Mouse (Mus musculus) heart, embryonic 13.5 days (tissue): Measurements from ENCODE around the gene Mnd1. TPM values are rescaled to one million over a fixed set of nuclear protein-coding genes. Genes with fewer than 3 reads are reported as not detected.
A peak's percentile ranks its signal among the peaks of the same experiment; 100 is the strongest.

Experiments used
- ATAC-seq: fragments of 200-750 bp; cut with Nextera tagmentation; 2 replicates; pipeline ENCODE4 v1.8.0; 2017; ENCODE audit warnings: moderate TSS enrichment; ENCODE audit not compliant: insufficient number of reproducible peaks, low FRiP score, low TSS enrichment; ENCODE audit errors: extremely low read depth
- H3K27ac ChIP-seq: fragments of 300-500 bp; sonication (generic); replicated peaks from 2 replicates; pipeline ENCODE4 v1.5.1; 2015; ENCODE audit warnings: moderate library complexity, mild to moderate bottlenecking, inconsistent platforms
- H3K27me3 ChIP-seq: fragments of 300-500 bp; sonication (generic); replicated peaks from 2 replicates; pipeline ENCODE4 v1.6.1; 2015; ENCODE audit warnings: mild to moderate bottlenecking, inconsistent platforms
- H3K36me3 ChIP-seq: fragments of 300-500 bp; sonication (generic); 2 replicates; pipeline ENCODE4 v1.6.1; 2015; ENCODE audit warnings: mild to moderate bottlenecking, inconsistent platforms
- H3K4me1 ChIP-seq: fragments of 300-500 bp; sonication (generic); 2 replicates; pipeline ENCODE4 v1.6.1; 2015; ENCODE audit warnings: inconsistent platforms
- H3K4me2 ChIP-seq: fragments of 300-500 bp; sonication (generic); 2 replicates; pipeline ENCODE4 v1.6.1; 2015; ENCODE audit warnings: inconsistent platforms, mild to moderate bottlenecking, moderate library complexity
- H3K4me3 ChIP-seq: fragments of 300-500 bp; sonication (generic); 2 replicates; pipeline ENCODE4 v1.5.1; 2015; ENCODE audit warnings: moderate library complexity, mild to moderate bottlenecking, inconsistent platforms
- H3K9ac ChIP-seq: fragments of 300-500 bp; sonication (generic); 2 replicates; pipeline ENCODE4 v1.6.1; 2015; ENCODE audit warnings: inconsistent platforms, mild to moderate bottlenecking, moderate library complexity
- H3K9me3 ChIP-seq: fragments of 300-500 bp; sonication (generic); 2 replicates; pipeline ENCODE4 v1.6.1; 2016; ENCODE audit warnings: inconsistent platforms
- WGBS: fragments of 180-500 bp; shearing (Covaris S2); methylation state at CpG from one replicate; pipeline ENCODE4 v1.1.7; 2015; ENCODE audit warnings: mixed read lengths; 5-methylcytosine and 5-hydroxymethylcytosine counted together
- polyA plus RNA-seq: library from polyadenylated mRNA; unstranded; fragments of >200 nt; fragmentation: Nextera tagmentation; extraction: Ambion mirVana; gene quantifications from 2 replicates; pipeline ENCODE4 v1.2.1, GENCODE M21; 2015

The Mnd1 gene
- polyA plus RNA-seq, 1 experiment from 2014 or later = 7.6 TPM

- H3K36me3 ChIP-seq = no peaks in the 10 kb centered on the region
- H3K4me3 ChIP-seq = no peak overlapping the region
- peaks cover 9% of the 10 kb centered on the region for H3K4me1 ChIP-seq
- no peak for ATAC-seq
- no peaks in the 10 kb centered on the region for H3K27me3 ChIP-seq
- no peak overlapping the region for H3K4me2 ChIP-seq
- 87% methylated on average over 7 of the region's 7 CpGs for WGBS
- H3K27ac ChIP-seq = no peak overlapping the region
- H3K9ac ChIP-seq = no peak overlapping the region
- H3K9me3 ChIP-seq = peaks cover 7% of the 10 kb centered on the region; the same call in 1 of the 2 replicates
These were observed 69.2 kb downstream of the Mnd1 start for GRCm38 (mm10) chr3:84086337-84086736.

DNA sequence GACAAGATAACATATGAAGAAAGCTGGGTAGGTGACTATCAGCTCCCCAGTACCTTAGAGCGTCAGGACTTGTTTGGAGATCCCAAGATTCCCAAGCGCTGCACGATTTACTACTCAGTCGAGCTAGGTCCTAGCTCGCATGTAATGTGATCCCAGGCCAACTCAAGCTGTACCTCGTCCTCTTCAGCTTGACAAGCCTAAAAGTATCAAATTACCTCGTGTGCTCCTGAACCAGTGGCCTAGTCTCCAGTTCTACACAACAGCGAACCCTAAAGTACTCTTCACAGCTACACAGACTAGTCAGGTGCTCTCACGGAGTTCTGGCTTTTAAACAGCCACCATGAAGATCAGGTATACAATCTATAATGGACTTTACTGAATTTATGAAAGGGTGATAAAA lies 70.2 kb downstream of the Mnd1 start:
- 22% methylated on average over 9 of the region's 9 CpGs for WGBS
- no peak overlapping the region for H3K9ac ChIP-seq
- no peak overlapping the region for H3K27ac ChIP-seq
- no peak overlapping the region for H3K4me2 ChIP-seq
- no peak for ATAC-seq
- peaks cover 7% of the 10 kb centered on the region; the same call in 1 of the 2 replicates for H3K9me3 ChIP-seq
- H3K4me1 ChIP-seq = peaks cover 9% of the 10 kb centered on the region
- no peaks in the 10 kb centered on the region for H3K27me3 ChIP-seq
- H3K36me3 ChIP-seq = no peaks in the 10 kb centered on the region
- no peak overlapping the region for H3K4me3 ChIP-seq

- Histone ChIP-seq H3K4me1 (peaks cover 15% of the 10 kb centered on the region), H3K4me2 (no peak overlapping the region), H3K27ac (no peak overlapping the region), H3K27me3 (no peaks in the 10 kb centered on the region), H3K9ac (no peak overlapping the region), H3K4me3 (no peak overlapping the region), H3K36me3 (no peaks in the 10 kb centered on the region), H3K9me3 (peaks cover 7% of the 10 kb centered on the region; the same call in 1 of the 2 replicates)
- ATAC-seq = no peak
- 86% methylated on average over 4 of the region's 4 CpGs for WGBS
These were observed 74.3 kb downstream of the Mnd1 start for GRCm38 (mm10) chr3:84081208-84081722.

- Histone ChIP-seq H3K9me3 (peaks cover 7% of the 10 kb centered on the region; the same call in 1 of the 2 replicates), H3K27me3 (no peaks in the 10 kb centered on the region), H3K4me2 (no peak overlapping the region), H3K4me1 (peaks cover 9% of the 10 kb centered on the region), H3K4me3 (no peak overlapping the region), H3K27ac (no peak overlapping the region), H3K9ac (no peak overlapping the region), H3K36me3 (no peaks in the 10 kb centered on the region)
- 72% methylated on average over 7 of the region's 7 CpGs for WGBS
- no peak for ATAC-seq
These were observed 75.5 kb downstream of the Mnd1 start for GRCm38 (mm10) chr3:84080074-84080473.

DNA sequence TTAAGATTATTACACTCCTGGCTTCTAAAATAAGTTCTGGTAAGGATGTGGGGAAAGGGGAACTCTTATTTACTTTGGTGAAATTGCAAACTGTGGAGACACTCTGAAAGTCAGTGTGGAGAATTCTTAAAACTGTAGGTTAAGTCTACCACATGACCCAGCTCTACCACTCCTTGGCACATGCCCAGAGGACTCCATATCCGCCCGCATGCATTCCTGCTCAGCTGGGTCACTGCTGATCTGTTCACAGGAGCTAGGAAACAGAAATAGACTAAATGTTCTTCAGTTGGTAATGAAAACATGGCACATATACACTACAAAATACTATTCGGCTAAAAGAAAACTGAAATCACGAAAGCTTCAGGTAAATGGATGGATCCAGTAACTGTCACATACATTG lies 78.1 kb downstream of the Mnd1 start:
- Histone ChIP-seq H3K36me3 (no peaks in the 10 kb centered on the region), H3K9ac (no peak overlapping the region), H3K4me2 (no peak overlapping the region), H3K4me1 (peaks cover 6% of the 10 kb centered on the region), H3K27me3 (no peaks in the 10 kb centered on the region), H3K27ac (peak overlapping the region; percentile 58; the same call in 1 of the 2 replicates), H3K4me3 (no peak overlapping the region), H3K9me3 (peaks cover 7% of the 10 kb centered on the region; the same call in 1 of the 2 replicates)
- WGBS = 52% methylated on average over 4 of the region's 4 CpGs
- ATAC-seq = no peak

- Histone ChIP-seq H3K4me1 (peaks cover 6% of the 10 kb centered on the region), H3K27me3 (no peaks in the 10 kb centered on the region), H3K4me3 (no peak overlapping the region), H3K27ac (no peak overlapping the region), H3K9ac (no peak overlapping the region), H3K36me3 (no peaks in the 10 kb centered on the region), H3K9me3 (0 out of 2 replicates have a peak, but pooled peaks cover under 1% of the 10 kb centered on the region), H3K4me2 (no peak overlapping the region)
- ATAC-seq = no peak
- WGBS = 75% methylated on average over 13 of the region's 13 CpGs
These were observed 78.8 kb downstream of the Mnd1 start for GRCm38 (mm10) chr3:84076543-84077332.

- H3K27ac ChIP-seq = no peak overlapping the region
- no peak for ATAC-seq
- no peak overlapping the region for H3K9ac ChIP-seq
- no peaks in the 10 kb centered on the region for H3K9me3 ChIP-seq
- 57% methylated on average over 4 of the region's 4 CpGs for WGBS
- H3K36me3 ChIP-seq = no peaks in the 10 kb centered on the region
- H3K27me3 ChIP-seq = no peaks in the 10 kb centered on the region
- no peak overlapping the region for H3K4me2 ChIP-seq
- H3K4me3 ChIP-seq = no peak overlapping the region
- H3K4me1 ChIP-seq = peaks cover 6% of the 10 kb centered on the region
These were observed 80.1 kb downstream of the Mnd1 start for GRCm38 (mm10) chr3:84075516-84075915.

- H3K36me3 ChIP-seq = no peaks in the 10 kb centered on the region
- ATAC-seq = no peak
- no peaks in the 10 kb centered on the region for H3K9me3 ChIP-seq
- H3K27me3 ChIP-seq = no peaks in the 10 kb centered on the region
- no peak overlapping the region for H3K9ac ChIP-seq
- H3K27ac ChIP-seq = no peak overlapping the region
- peaks cover 6% of the 10 kb centered on the region for H3K4me1 ChIP-seq
- H3K4me3 ChIP-seq = no peak overlapping the region
- no peak overlapping the region for H3K4me2 ChIP-seq
- 75% methylated on average over 2 of the region's 2 CpGs for WGBS
These were observed 80.8 kb downstream of the Mnd1 start for GRCm38 (mm10) chr3:84074777-84075176.

DNA sequence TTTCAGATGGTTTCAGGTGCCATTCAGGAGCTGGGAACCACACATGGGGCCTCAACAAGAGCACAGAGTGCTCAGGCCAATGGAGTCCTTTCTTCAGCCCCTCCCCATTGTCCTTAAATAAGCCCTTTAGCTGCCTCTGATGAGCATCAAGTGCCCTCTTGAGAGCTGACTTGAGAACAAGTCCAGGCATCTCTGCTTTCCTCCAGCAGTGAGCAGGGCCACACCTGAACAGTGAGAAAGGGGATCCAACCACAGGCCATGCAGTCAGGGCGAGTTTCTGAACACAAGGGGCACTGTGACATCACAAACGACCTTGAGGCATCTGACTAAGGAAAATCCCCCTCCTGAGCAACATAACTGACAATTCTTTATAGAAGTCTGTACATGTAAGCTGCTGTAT lies 83.9 kb downstream of the Mnd1 start:
- Histone ChIP-seq H3K4me1 (no peaks in the 10 kb centered on the region), H3K27ac (no peak overlapping the region), H3K4me3 (no peak overlapping the region), H3K27me3 (no peaks in the 10 kb centered on the region), H3K36me3 (no peaks in the 10 kb centered on the region), H3K4me2 (no peak overlapping the region), H3K9ac (no peak overlapping the region), H3K9me3 (no peaks in the 10 kb centered on the region)
- no peak for ATAC-seq
- 13% methylated on average over 2 of the region's 2 CpGs for WGBS

DNA sequence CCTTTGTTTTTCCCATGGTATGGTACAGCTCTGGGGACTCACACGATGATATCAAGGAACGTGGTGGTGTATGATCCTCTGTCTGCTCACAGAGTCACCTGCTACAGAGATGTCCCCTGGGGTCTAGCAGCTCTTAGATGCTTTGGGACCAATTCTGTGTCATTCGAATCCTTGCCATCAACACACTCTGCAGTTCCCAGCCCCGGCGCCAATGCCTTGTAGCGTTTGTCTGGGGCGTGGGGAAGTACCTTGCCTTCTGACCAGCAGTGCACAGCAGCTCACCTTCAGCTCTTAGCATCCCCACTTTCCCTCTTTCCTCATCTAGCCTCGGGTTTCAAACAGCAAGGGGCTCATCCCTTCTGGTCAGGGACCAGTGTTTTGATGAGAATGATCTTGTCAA lies 84.8 kb downstream of the Mnd1 start:
- WGBS = 79% methylated on average over 8 of the region's 8 CpGs
- Histone ChIP-seq H3K4me2 (no peak overlapping the region), H3K27ac (no peak overlapping the region), H3K9me3 (no peaks in the 10 kb centered on the region), H3K4me3 (no peak overlapping the region), H3K27me3 (no peaks in the 10 kb centered on the region), H3K4me1 (no peaks in the 10 kb centered on the region), H3K36me3 (no peaks in the 10 kb centered on the region), H3K9ac (no peak overlapping the region)
- ATAC-seq = no peak

- Histone ChIP-seq H3K4me2 (no peak overlapping the region), H3K36me3 (no peaks in the 10 kb centered on the region), H3K9me3 (no peaks in the 10 kb centered on the region), H3K4me1 (no peaks in the 10 kb centered on the region), H3K4me3 (no peak overlapping the region), H3K27ac (no peak overlapping the region), H3K9ac (no peak overlapping the region), H3K27me3 (no peaks in the 10 kb centered on the region)
- ATAC-seq = no peak
- 80% methylated on average over 13 of the region's 13 CpGs for whole genome bisulfite sequencing
These were observed 86.5 kb downstream of the Mnd1 start for GRCm38 (mm10) chr3:84068831-84069709.
